Mouse (Mus musculus) neural tube, embryonic 11.5 days (tissue): Measurements from ENCODE around the gene Ranbp9. TPM values are rescaled to one million over a fixed set of nuclear protein-coding genes. Genes with fewer than 3 reads are reported as not detected.

Experiments used
- ATAC-seq: fragments of 200-750 bp; cut with Nextera tagmentation; 2 replicates; pipeline ENCODE4 v1.8.0; 2017; ENCODE audit warnings: moderate number of reproducible peaks, mild to moderate bottlenecking, moderate TSS enrichment, moderate library complexity; ENCODE audit not compliant: insufficient read depth, low FRiP score, low TSS enrichment
- DNase-seq: peaks from one replicate; pipeline ENCODE4 v3.0.0-alpha.2; 2015; ENCODE audit warnings: low spot score
- H3K27ac ChIP-seq: fragments of 300-500 bp; sonication (generic); 2 replicates; pipeline ENCODE4 v1.5.1; 2014; ENCODE audit warnings: low read depth, mild to moderate bottlenecking, low read length
- H3K27me3 ChIP-seq: fragments of 300-500 bp; sonication (generic); 2 replicates; pipeline ENCODE4 v1.6.1; 2014; ENCODE audit warnings: mild to moderate bottlenecking, low read length, mixed read lengths; ENCODE audit not compliant: control insufficient read depth, insufficient read depth
- H3K36me3 ChIP-seq: fragments of 300-500 bp; sonication (generic); 2 replicates; pipeline ENCODE4 v1.6.1; 2014; ENCODE audit warnings: mild to moderate bottlenecking, low read length, moderate library complexity, mixed read lengths; ENCODE audit not compliant: control insufficient read depth, insufficient read depth
- H3K4me1 ChIP-seq: fragments of 300-500 bp; sonication (generic); 2 replicates; pipeline ENCODE4 v1.6.1; 2014; ENCODE audit warnings: low read length, mixed read lengths; ENCODE audit not compliant: control insufficient read depth, insufficient read depth
- H3K4me2 ChIP-seq: fragments of 300-500 bp; sonication (generic); 2 replicates; pipeline ENCODE4 v1.6.1; 2014; ENCODE audit warnings: low read depth, mild to moderate bottlenecking, moderate library complexity
- H3K4me3 ChIP-seq: fragments of 300-500 bp; sonication (generic); 2 replicates; pipeline ENCODE4 v1.5.1; 2014; ENCODE audit warnings: low read depth, low read length
- H3K9ac ChIP-seq: fragments of 300-500 bp; sonication (generic); 2 replicates; pipeline ENCODE4 v1.6.1; 2014; ENCODE audit warnings: mild to moderate bottlenecking, low read length
- H3K9me3 ChIP-seq: fragments of 300-500 bp; sonication (generic); 2 replicates; pipeline ENCODE4 v1.6.1; 2016; ENCODE audit warnings: low read length; ENCODE audit not compliant: control insufficient read depth
- WGBS: fragments of 180-500 bp; shearing (Covaris S2); extraction: QIAGEN DNeasy Blood & Tissue Kit; methylation state at CpG from one replicate; pipeline ENCODE4 v1.1.7; 2014; 5-methylcytosine and 5-hydroxymethylcytosine counted together
- polyA plus RNA-seq: library from polyadenylated mRNA; unstranded; fragments of >200 nt; fragmentation: Nextera tagmentation; extraction: Ambion mirVana; gene quantifications from 2 replicates; pipeline ENCODE4 v1.2.1, GENCODE M21; 2014

Ranbp9 gene
- polyA plus RNA-seq, 1 experiment from 2014 or later: 10.9 TPM

DNA sequence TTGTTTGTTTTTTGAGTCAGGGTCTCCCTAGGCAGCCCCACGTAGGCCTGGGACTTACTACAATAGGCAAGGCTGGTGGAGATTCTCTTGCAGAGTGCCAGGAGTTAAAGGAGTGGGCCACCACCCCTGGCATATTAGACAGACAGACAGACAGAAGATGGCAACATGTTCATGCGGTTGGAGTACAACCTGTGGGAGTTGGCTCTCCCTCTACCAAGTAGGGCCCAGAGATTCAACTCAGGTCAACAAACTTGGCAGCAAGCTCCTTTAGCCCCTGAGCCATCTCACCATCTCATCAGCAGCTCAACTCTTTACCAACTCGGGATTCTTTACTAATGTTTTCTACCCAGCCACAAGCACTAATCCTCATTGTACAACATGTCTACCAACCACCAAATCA is 30.4 kb downstream of the Ranbp9 start:
- Histone ChIP-seq H3K4me2 (no peak overlapping the region), H3K9me3 (no peaks in the 10 kb centered on the region), H3K27ac (no peak overlapping the region), H3K4me3 (no peak overlapping the region), H3K27me3 (no peaks in the 10 kb centered on the region), H3K36me3 (no peaks in the 10 kb centered on the region), H3K4me1 (0 out of 2 replicates have a peak, but pooled peaks cover 8% of the 10 kb centered on the region), H3K9ac (no peak overlapping the region)
- 90% methylated on average over 3 of the region's 3 CpGs for WGBS
- DNase-seq: no peak
- no peak for ATAC-seq

GRCm38 (mm10) chr13:43447721-43448120 is 33.4 kb downstream of the Ranbp9 start:
- Histone ChIP-seq H3K36me3 (no peaks in the 10 kb centered on the region), H3K27ac (no peak overlapping the region), H3K4me2 (no peak overlapping the region), H3K4me3 (no peak overlapping the region), H3K9me3 (no peaks in the 10 kb centered on the region), H3K27me3 (no peaks in the 10 kb centered on the region), H3K4me1 (0 out of 2 replicates have a peak, but pooled peaks cover 3% of the 10 kb centered on the region), H3K9ac (no peak overlapping the region)
- ATAC-seq (no peak), DNase-seq (no peak)
- 86% methylated on average over 3 of the region's 3 CpGs for WGBS

DNA sequence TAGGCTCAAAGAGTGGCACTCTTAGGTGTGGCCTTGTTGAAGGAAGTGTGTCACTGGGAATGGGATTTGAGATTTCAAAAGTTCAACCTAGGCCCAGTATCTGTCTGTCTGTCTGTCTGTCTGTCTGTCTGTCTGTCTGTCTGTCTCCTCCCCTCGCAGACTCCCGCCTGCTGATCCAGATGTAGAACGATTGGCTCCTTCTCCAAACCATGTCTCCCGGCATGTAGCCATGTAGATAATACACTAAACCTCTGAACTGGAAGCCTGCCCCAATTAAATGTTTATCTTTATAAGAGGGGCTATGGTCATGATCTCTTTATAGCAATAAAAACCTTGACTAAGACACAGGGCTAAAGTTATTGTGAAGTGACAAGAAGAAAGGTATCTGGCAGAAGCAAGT is 35.3 kb downstream of the Ranbp9 start:
- no peak for DNase-seq
- no peak overlapping the region for H3K27ac ChIP-seq
- H3K9ac ChIP-seq: no peak overlapping the region
- no peaks in the 10 kb centered on the region for H3K27me3 ChIP-seq
- no peaks in the 10 kb centered on the region for H3K36me3 ChIP-seq
- H3K4me1 ChIP-seq: 0 out of 2 replicates have a peak, but pooled peaks cover 3% of the 10 kb centered on the region
- H3K4me2 ChIP-seq: no peak overlapping the region
- no peak for ATAC-seq
- no peak overlapping the region for H3K4me3 ChIP-seq
- 95% methylated on average over 4 of the region's 4 CpGs for WGBS
- no peaks in the 10 kb centered on the region for H3K9me3 ChIP-seq

DNA sequence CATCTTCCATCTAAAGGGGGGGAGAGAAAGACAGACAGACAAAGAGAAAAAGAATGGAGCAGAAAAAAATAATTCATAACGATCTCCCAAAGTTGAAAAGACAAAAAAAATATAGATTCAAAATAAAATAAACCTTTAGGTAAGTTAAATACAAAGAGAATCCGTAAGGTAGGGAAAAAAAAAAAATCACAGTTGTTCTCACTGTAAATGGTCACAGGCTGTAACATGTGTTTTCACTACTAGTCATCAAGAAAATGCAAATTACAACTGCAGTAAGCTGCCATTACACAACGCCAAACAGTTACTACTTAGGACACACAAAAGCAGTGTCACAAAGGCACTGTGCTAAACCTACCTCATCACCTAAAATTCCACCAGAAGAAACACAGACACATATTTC is 36.4 kb downstream of the Ranbp9 start:
- H3K4me3 ChIP-seq: no peak overlapping the region
- H3K4me2 ChIP-seq: no peak overlapping the region
- no peak for DNase-seq
- no peaks in the 10 kb centered on the region for H3K9me3 ChIP-seq
- no peaks in the 10 kb centered on the region for H3K27me3 ChIP-seq
- no peak overlapping the region for H3K27ac ChIP-seq
- no peaks in the 10 kb centered on the region for H3K36me3 ChIP-seq
- 90% methylated on average over 3 of the region's 3 CpGs for WGBS
- no peak for ATAC-seq
- no peak overlapping the region for H3K9ac ChIP-seq
- H3K4me1 ChIP-seq: 0 out of 2 replicates have a peak, but pooled peaks cover 3% of the 10 kb centered on the region

GRCm38 (mm10) chr13:43443706-43444105 is 37.4 kb downstream of the Ranbp9 start:
- H3K27me3 ChIP-seq: no peaks in the 10 kb centered on the region
- DNase-seq: no peak
- H3K4me1 ChIP-seq: 0 out of 2 replicates have a peak, but pooled peaks cover 3% of the 10 kb centered on the region
- no peaks in the 10 kb centered on the region for H3K36me3 ChIP-seq
- no peak overlapping the region for H3K27ac ChIP-seq
- no peak overlapping the region for H3K9ac ChIP-seq
- H3K9me3 ChIP-seq: no peaks in the 10 kb centered on the region
- 91% methylated on average over 4 of the region's 4 CpGs for WGBS
- no peak overlapping the region for H3K4me2 ChIP-seq
- no peak for ATAC-seq
- no peak overlapping the region for H3K4me3 ChIP-seq

- Histone ChIP-seq H3K36me3 (no peaks in the 10 kb centered on the region), H3K27me3 (no peaks in the 10 kb centered on the region), H3K4me3 (no peak overlapping the region), H3K4me1 (0 out of 2 replicates have a peak, but pooled peaks cover 3% of the 10 kb centered on the region), H3K9ac (no peak overlapping the region), H3K9me3 (no peaks in the 10 kb centered on the region), H3K27ac (no peak overlapping the region), H3K4me2 (no peak overlapping the region)
- 87% methylated on average over 1 of the region's 1 CpGs for WGBS
- DNase-seq: no peak
- ATAC-seq: no peak
These were observed 38.5 kb downstream of the Ranbp9 start for GRCm38 (mm10) chr13:43442551-43442950.

- Histone ChIP-seq H3K36me3 (no peaks in the 10 kb centered on the region), H3K27ac (no peak overlapping the region), H3K9me3 (no peaks in the 10 kb centered on the region), H3K4me3 (no peak overlapping the region), H3K4me2 (no peak overlapping the region), H3K9ac (no peak overlapping the region), H3K27me3 (no peaks in the 10 kb centered on the region), H3K4me1 (no peaks in the 10 kb centered on the region)
- no peak for DNase-seq
- 100% methylated on average over 1 of the region's 1 CpGs for WGBS
- no peak for ATAC-seq
These were observed 40.7 kb downstream of the Ranbp9 start for GRCm38 (mm10) chr13:43440376-43440775.

GRCm38 (mm10) chr13:43433395-43433794 is 47.7 kb downstream of the Ranbp9 start:
- 87% methylated on average over 2 of the region's 2 CpGs for WGBS
- DNase-seq: no peak
- H3K4me1 ChIP-seq: no peaks in the 10 kb centered on the region

DNA sequence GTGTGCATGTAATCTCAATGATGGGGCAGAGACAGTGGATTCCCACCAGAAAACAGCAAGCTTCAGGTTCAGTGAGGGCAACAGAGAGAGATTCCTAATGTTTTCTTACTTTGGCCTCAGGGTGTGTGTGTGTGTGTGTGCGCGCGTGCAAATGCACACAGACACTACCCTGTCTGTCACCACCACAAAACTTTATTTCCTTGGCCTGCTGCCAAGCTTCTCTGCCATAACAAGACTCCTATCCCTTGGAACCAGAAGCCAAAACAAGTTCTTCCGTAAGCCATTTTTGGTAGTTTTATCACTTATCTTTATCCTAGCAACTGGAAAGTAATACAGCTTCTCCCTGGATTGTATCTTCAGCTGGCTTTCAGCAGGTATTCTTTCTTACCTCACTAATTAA is 52.6 kb downstream of the Ranbp9 start:
- no peaks in the 10 kb centered on the region for H3K36me3 ChIP-seq

More at GRCm38 (mm10) chr13:43433395-43433794, 47.7 kb downstream of the Ranbp9 start:
- Histone ChIP-seq H3K9ac (no peak overlapping the region), H3K4me2 (no peak overlapping the region), H3K9me3 (no peaks in the 10 kb centered on the region), H3K4me3 (no peak overlapping the region), H3K27me3 (no peaks in the 10 kb centered on the region), H3K36me3 (no peaks in the 10 kb centered on the region), H3K27ac (no peak overlapping the region)
- no peak for ATAC-seq

More for the DNA sequence above, 52.6 kb downstream of the Ranbp9 start:
- DNase-seq (no peak), ATAC-seq (no peak)
- Histone ChIP-seq H3K27ac (no peak overlapping the region), H3K4me1 (no peaks in the 10 kb centered on the region), H3K4me3 (no peak overlapping the region), H3K9ac (no peak overlapping the region), H3K4me2 (no peak overlapping the region), H3K9me3 (no peaks in the 10 kb centered on the region), H3K27me3 (no peaks in the 10 kb centered on the region)
- WGBS: 96% methylated on average over 4 of the region's 4 CpGs
